Mouse (Mus musculus) gastrocnemius, adult 8-10 months (tissue): Measurements from ENCODE around the gene Hnrnpu. TPM values are rescaled to one million over a fixed set of nuclear protein-coding genes. Genes with fewer than 3 reads are reported as not detected.
A peak's percentile ranks its signal among the peaks of the same experiment; 100 is the strongest.

Source experiments
- DNase-seq, 2 experiments: peaks; one replicate each; pipeline ENCODE4 v3.0.0; 2022; ENCODE audit warnings: low spot score in 2 of 2
- total RNA-seq, 4 experiments: library from RNA; stranded (reverse); gene quantifications; 2 replicates each; pipeline ENCODE4 v1.2.4; 2022

Gene Hnrnpu
- total RNA-seq, 4 experiments from 2014 or later, result 92.2 to 133 (median 119) TPM

- DNase-seq, result no peak
These were observed 3.8 kb upstream of the Hnrnpu start for GRCm38 (mm10) chr1:178341435-178341834.

- no peak for DNase-seq
These were observed 2.6 kb upstream of the Hnrnpu start for GRCm38 (mm10) chr1:178340213-178340612.

DNA sequence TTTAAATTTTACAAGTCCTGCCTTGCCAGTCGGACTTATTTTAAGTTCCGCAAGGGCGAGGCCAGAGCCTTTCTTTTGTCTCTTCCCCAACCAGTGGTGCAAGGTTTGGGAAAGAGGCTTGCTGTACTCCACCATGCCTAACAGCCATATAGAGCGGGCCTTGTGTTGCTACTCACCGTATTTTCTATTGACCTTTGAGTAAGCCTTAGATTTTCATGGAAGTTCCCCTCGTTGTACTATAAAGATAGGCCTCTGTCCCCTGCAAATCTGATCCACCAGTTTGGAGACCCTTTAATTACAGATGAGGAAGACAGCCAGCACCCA lies 683 bp upstream of the Hnrnpu start:
- DNase-seq, result no peak

- peak; percentile 19 to 44 for DNase-seq
These were observed 668 bp downstream of the Hnrnpu start for GRCm38 (mm10) chr1:178336777-178337481.

DNA sequence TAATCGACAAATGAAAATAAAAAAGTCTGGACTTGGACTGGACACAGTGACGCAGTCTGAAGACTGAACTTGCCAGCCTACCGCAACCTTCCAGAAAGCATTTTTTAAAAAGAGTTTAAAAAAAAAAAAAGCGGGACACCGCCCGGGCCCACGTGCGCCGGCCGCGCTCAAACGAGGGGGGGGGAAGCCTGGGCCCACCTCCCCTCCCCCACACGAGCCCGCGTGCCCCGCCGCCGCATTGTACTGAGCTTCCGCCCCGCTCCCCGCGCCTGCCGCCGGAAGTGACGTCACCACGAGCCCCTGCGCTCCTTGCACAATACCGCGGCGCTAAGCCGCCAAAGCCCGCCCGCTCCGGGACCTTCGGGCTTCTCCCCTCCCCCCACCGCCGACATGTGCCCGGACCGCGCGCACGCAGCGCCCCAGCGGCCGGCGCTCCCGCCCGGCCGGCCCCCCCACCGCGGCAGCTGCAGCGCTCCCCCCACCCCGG lies 1.3 kb downstream of the Hnrnpu start:
- peak; percentile 91 to 94 for DNase-seq

DNA sequence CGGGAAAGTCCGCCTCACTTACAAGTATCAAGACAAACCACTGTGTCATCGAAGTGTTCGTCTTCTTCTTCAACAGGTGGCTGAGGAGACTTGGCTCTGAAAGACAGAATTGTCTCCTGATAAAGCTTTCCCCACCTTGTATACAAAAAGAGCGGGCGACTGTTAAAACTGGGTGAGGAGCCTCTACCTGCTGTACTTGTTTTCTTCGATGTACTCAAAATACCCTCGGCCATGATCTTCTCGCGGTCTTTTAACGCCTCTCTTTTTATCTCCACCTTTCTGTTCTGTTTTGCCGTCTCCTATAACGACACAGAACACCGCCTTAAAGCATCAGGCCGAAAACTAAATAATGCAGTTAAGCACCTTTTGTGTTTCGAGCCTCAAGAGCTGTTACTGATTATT lies 1.7 kb downstream of the Hnrnpu start:
- DNase-seq, result no peak

DNA sequence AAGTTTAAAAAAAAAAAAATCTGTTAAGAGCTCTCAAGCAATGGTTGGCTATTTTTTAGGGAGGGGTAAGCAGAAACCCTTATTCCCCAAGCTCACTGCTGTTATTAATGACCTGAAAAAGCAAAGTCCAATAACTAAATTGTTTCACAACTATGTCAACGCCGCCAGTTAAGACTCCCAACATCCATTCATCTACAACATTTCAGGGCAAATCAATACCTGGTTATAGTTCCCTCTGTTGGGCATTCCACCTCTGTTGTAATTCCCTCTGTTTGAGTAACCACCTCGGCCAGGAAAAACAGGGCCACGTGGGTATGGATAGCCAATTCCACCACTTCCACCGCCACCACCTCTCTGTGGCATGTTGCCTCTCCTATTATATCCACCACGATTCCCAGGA lies 7.7 kb downstream of the Hnrnpu start:
- no peak for DNase-seq

DNA sequence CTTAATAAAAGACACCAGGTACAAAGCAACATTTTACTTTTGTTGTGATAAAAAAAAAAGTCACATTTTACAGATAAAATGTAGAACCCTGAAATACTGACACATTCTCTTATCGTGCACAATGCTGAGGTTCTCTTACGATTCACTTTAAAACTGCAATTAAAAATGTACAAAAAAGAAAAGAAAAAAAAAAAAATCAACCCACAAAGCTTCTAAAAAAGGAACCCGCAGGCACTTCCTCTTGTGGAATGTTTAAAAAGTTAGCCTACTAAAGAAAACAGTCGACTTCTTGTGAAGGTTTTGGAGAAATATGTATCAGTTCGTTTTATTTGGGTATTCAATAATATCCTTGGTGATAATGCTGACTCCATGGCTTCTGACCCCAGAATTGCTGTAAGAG lies 8.6 kb downstream of the Hnrnpu start:
- no peak for DNase-seq

DNA sequence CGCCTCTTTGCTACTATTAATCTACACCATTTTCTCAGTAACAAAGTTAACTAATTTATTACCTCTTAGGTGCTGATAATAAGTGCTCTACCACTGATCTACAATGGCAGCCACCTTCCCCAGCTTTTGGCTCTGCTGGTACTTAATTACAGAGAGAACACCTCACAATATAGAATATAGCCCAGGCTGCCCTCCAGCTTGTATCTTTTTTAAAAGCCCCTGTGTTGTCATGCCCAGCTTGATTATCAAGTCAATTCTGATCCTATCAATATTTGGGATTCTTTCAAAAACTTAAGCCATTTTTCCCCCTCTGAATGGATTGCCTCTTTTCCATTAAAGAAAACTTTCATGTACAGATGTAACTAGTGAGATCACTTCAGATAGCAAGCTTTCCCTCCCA lies 10.6 kb downstream of the Hnrnpu start:
- DNase-seq, result no peak

DNA sequence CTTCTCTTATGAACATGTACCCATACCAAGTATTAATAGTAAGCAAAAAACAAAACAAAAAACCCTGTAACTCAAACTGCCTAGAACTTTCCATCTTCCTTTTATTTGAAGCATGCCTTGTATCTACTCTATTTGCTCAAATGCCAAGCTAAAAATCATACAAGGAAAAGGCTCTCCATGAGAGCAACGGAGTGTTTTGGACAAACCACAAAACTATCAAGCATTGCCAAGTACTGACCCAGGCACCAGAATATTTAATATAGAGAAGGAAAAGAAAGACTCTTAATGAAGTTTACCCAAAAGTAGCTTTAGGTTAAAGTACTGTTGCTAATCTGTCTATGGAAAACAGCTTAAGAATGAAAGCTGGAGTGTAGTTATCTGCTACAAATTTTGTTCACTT lies 11.2 kb downstream of the Hnrnpu start:
- no peak for DNase-seq

- no peak for DNase-seq
These were observed 13.0 kb downstream of the Hnrnpu start for GRCm38 (mm10) chr1:178324568-178324967.

- DNase-seq, result no peak
These were observed 14.4 kb downstream of the Hnrnpu start for GRCm38 (mm10) chr1:178323235-178323634.

GRCm38 (mm10) chr1:178321730-178322357 lies 15.8 kb downstream of the Hnrnpu start:
- no peak for DNase-seq

- no peak for DNase-seq
These were observed 16.6 kb downstream of the Hnrnpu start for GRCm38 (mm10) chr1:178320723-178321590.

DNA sequence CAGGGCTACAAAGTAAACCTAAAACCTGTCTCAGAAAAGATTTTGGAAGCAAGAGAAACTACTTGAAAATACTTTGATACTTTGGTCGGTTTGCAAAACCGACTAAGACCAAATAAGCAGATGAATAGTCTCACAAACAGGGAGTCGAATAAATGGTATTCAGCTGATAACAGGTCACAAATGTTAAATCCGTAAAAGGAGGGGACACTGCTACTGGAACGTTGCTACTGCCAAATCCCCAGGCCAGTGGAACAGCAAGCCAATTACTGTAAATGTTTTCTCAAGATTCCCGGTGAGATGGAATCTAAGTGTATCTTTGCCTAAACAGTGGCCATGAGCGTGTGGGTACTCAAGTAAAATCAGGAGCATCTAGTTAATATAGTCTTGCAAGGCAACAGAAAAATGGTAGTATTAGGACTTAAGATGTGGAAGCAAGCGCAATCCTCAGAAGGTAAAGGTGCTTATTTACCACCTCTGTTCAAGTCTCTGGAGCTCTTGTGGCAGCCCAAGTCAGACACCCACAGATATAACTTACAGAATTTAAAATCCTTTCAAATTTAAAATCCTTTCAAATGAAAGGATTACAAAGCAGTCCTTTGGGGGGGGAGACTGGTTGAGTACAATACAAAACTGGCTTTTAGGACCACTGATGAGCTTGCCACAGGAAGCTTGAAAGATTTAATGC lies 17.4 kb downstream of the Hnrnpu start:
- DNase-seq, result no peak

DNA sequence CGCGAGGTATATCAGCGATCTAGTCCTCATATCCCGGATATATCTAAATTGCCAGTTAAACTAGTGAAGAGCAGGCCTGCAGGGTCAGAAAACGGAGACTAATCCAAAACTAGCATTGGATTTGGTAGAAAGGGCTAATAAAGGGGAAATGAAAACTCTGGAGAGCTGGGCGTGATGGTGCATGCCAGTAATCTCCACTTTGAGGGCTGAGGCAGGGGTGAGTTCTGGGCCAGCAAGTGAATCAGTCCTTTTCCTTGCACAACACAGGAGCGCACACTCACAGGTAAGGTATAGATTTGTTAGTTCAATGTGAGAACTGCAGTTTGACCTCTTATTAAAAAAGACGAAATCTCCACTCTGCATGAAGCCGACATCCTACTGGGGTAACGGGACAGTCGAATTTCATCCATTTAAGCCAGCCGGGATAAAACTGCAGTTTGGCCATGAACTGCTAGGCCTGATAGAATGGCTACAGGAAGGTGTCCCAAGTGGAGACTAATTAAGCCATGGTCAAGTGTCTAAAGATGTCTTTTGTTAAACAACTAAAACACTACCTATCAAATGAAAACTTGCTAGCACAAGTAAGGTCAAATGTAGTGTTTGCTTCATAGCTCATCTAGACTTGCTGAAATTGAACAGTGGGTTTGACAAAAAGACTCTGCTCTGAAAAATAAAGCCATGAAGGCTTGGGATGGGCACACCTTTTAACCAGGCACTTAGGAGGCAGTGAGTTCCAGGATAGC lies 18.1 kb downstream of the Hnrnpu start:
- no peak for DNase-seq

GRCm38 (mm10) chr1:178318389-178319184 lies 19.0 kb downstream of the Hnrnpu start, which contains the start of gene Cox20:
TSS of gene Cox20 (plus strand) at chr1:178319130.
- DNase-seq, result peak; percentile 96

GRCm38 (mm10) chr1:178318002-178318388 lies 19.6 kb downstream of the Hnrnpu start:
- DNase-seq, result no peak

GRCm38 (mm10) chr1:178317275-178318001 lies 20.2 kb downstream of the Hnrnpu start:
- no peak for DNase-seq
